Mouse (Mus musculus): ENCODE results near the gene Cep83.
"Not testable (repeated sequence)": the region's sequence is repeated elsewhere in the genome, so short reads cannot be mapped to it uniquely, and the experiment has no call there.

Cep83 gene

DNA sequence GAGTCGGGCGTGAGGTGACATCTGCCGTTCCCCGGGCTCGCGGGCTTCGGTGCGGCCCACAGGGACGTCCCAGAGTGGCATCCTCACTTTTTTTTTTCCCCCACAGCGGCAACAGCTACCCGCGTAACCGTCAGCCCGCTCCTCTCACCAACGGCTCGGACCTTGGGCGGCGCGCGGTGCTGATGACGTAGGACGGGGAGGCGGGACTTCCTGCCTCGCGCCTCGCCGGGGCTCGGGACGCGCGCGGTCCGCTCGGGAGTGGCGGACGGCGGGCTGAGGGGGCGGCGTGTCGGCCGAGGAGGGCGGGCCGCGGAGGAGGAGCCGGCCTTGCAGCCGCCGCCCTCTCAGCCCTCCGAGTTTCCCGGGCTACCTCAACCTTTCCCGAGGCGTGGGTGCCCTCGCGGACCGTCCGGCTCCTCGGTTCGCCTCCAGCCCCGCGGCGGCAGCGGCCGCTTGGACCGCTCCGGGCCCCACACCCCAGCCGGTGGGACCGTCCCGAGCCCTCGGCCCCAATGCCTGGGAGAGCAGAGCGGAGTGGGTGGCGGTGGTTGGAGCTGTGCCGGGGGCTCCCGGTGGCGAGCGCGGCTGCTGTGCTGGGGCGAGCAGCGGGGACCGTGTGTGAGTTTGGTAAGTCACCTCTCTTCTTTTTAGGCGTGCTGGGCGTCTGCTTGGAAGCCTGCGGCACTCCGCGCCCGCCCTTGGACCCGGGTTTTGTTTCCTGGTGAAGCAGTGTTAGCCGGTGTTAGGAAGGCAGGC, at the start of gene Cep83:
TSS of gene Cep83 (plus strand) at position 235 of the 756 bp plus-strand sequence.
- peak; percentile 96 for DNase-seq

DNA sequence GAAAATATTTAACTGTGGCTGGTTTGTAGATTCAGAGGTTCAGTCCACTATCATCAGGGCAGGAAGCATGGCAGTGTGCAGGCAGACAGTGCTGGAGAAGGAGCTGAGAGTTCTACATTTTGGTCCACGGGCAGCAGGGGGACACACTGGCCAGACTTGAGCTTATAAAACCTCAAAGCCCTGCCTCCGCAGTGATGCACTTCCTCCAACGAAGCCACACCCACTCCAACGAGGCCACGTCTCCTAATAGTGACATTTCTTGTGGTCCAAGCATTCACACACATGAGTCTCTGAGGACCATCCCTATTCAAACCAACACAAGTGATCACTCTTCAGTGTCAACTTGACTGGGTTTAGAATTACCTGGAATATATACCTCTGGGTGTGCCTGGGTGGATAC, 49.2 kb upstream of the Cep83 start:
- peak in 1 of 2 experiments; percentile 19 for DNase-seq

DNA sequence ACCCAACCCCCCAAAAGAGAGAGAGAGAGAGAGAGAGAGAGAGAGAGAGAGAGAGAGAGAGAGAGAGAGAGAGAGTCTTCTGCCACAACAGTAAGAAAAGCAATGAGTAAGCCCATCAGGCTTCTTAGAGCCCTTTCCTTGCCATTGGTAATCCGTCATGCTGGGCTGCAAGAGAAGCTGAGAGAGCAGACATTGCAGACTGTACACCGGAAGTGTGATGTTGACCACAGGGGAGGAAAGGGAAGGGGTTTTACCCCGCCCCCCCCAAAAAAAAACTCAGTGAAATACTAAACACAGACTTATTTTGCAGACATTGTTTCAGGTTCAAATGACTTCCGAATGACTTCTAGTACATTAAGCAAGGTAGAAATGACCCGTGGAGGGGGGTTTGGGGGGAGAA, 48.4 kb upstream of the Cep83 start:
- no peak for DNase-seq

DNA sequence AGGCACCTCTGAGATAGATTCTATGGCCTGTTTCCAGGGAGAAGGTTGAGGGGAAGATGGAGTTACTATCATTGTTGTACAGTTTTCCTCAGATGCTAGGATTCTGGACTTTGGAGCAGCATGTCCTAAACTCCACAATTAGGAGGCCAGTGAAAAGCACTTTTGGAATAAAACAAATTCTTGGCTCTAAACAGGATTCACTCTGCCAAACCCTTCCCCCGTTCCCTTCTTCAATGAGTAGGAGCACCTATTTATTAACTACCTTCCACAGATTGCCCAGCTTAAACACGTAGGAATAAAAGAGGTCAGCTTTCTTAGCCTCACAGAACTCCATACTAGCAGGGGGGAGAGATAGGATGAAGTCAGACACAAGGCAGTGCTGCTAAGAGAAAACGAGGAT, 24.4 kb upstream of the Cep83 start:
- DNase-seq = no peak

DNA sequence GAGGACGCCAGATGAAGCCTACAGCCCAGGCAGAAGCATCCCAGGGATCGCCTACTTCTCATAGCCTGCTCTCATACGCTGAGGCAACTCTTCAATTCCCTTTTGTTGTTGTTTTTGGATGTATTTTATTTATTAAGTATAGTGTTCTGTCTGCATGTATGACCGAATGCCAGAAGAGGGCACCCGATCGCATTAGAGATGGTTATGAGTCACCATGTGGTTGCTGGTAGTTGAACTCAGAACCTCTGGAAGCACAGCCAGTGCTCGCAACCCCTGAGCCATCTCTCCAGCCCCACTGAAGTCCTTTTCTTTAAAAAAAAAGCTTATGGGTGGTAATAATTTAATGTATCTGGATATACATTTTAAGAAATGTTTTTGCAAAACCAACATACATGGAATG, 24.0 kb upstream of the Cep83 start:
- no peak for DNase-seq

DNA sequence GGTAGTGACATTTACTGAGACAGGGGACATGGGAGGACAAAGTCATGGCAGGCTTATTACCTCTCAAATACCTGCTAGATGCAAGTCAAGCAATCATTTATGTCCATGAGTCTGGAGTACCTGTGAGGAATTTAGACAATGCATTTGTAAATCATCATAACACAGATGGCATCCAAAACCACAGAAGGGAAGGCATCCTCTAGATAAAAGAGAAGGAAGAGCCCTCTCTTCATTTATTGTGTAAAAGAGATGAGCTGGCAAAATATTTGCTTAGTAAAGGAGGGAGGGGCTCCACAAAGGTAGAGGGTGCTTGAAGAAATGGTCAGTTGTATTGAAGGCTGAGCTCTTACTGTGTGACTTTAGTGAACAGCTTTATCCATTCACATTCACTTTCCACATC, 20.3 kb upstream of the Cep83 start:
- no peak for DNase-seq

DNA sequence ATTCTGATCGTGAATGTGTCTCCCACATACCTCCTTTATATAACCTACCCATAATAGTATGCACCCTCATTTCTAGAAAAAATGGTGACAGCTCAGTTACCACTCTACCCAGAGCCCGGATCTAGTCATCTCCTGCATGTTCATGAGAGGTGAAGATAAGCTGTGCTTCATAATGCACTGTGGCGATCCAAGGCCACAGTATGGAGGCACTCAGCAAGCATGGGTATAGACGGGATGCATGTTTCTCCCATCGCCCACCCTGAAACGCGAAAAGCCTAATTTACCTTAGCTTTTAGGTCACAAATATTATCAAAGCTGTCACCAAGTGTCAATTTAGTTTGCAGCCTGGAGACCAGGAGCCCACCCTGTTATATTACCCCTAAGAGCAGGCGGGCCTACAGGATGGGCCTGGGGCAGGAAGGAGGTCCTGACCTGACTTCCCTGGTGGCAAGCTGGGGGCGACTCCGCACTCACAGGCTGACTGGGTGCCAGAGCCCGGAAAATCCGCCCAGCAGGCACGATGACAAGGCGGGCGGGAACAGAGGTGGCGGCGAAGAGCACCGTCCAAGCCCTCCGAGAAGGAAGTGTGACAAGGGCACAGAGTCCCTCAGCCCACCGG, 544 bp upstream of the Cep83 start:
- no peak for DNase-seq

DNA sequence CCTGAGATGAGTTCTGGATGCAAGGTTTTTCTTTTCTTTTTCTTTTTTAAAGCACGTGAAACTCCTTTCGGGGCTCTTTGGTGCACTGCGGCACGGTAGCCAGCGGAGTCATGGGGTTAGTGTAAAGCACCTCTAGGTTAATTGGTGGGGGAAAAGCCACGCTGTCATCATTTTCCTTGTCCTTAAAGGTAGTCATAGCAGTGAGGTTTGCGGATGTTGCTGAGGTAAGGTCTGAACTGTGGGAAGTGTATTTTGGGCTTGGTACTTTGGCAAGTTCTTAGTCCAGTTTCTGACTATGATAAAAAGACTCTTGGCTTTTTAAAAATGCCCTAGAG, 689 bp downstream of the Cep83 start:
- no peak for DNase-seq

DNA sequence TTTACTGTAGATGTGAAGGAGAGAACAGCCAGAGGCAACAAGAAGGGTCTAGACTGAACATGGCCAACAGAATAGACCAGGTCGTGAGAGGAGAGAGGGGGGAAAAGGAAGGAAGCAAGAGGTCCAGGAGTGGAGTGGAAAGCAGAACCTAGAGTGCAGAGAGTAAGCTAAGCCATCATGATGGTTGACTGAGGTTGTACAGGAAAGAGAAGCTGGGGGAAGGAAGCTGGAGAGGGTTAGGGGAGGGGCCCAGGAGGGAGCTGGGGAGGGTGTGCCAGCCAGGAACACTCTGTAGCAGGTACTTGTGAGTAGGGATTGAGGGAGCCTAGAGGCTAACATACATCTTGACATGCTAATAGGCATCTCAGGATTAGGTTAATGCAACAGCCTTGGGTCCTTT, 1.9 kb downstream of the Cep83 start:
- DNase-seq = peak in 1 of 2 experiments; percentile 8

DNA sequence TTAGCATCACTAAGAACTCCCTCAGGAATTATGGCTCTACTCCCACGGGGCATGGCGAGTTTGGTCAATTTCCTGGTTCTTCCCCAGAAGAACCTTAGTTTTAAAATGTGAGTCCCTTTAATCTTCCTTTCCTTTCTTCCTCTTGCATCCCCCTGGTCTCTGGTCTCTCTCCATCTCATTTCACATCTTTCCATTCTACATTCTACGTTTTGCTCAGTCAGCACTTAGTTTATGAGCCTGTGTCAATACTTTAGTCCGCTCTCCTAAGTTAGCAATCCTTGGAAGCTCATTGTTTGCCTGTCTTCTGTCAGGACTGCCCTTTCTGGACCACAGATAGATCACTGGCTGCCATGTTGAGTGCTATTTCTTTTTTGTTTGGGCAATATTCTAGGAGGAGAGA, 3.7 kb downstream of the Cep83 start:
- no peak for DNase-seq

DNA sequence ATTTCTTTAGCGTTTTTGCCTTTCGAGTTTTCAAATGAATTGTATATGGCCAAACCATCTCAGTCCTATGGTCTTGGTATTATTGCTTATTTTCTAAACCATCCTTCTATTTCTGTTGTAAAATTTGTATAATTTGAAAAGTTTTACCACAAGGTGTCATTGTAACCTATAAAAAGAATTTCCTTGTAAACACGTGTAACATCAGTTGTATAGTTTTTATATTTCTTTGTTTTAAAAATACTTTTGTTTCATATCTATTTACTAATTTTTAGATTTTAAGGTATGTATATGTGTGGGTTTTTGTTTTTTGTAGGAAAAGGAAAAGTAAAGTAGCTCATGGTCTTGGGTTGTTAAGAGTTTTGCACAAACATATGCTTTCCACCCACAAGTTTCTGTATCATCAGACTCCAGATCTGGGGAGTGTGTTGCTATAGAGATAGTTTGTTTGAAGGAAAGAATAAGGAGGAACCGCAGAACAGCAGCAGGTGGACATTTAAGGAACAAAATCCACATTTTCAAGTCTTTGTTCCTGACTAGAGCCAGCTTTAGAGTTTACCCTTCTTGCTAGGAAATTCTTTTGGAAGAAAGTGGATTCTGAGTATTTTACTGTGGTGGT, 17.3 kb downstream of the Cep83 start:
- no peak for DNase-seq

DNA sequence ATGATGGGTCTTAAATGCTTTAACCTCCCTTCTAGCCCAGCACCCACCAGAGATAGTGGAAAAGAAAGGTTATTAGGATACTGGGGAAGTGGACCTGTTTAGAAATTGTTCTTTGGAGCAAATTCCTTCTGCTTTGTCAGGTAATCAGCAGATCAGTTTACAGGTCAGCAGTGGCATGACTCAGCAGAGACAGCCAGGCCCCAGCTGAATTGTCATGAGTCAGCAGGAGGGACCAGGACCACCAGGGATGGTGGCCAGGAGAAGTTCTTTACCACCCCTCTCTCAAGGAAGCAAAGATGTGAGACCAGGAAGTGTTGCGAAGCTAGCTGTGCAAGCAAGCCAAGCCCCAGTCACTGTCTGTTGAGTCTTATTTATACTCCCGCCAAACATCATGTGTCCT, 18.2 kb downstream of the Cep83 start:
- DNase-seq = no peak

DNA sequence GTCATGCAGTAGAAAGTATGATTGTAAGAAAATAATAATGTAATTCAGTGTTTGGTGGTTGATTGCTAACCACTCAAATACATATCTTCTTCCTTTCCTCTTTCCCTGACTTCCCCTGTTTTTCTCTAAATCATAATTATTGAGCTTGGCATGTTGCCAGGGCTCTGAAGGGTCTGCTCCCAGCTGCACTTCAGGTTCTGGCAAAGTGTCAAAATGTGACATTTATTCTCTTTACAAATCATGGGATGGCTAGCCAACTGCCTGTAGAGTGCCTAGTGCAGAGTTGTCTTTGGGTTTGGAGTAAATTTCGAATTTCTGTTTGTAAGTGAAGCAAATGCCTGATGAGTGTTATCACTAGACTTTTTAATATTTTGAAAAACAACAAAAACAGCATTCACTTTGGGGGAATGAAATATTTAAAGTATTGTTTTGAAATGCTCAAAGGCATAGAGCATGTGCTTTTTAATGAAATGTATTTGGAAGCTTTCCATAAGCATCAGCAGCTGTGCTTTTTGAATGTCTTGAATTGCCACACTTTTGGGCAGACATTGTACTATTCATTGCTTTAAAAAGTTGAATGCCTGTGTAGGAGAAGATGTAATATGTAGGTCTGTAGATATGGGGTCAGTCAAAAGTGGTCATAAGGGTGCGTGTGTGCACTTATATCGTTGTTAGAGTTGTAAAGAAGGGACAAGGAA, 21.3 kb downstream of the Cep83 start:
- peak in 1 of 2 experiments; percentile 12 for DNase-seq

DNA sequence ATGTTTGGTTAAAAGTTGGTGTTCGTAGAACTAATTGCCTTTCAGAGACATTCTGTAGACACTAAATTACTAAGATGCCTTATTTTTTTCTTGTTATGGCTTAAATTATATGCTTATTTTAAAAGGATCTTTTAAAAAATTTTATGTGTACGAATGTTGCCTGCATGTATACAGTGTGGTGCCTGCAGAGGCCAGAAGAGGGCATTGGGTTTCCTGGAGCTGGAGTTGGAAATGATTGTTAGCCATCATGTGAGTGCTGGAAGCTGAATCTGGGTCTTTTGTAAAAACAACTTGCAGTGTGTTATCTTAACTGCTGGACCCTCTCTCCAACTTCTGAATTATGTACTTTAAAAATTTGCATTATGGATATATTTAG, 21.9 kb downstream of the Cep83 start:
- DNase-seq = no peak

DNA sequence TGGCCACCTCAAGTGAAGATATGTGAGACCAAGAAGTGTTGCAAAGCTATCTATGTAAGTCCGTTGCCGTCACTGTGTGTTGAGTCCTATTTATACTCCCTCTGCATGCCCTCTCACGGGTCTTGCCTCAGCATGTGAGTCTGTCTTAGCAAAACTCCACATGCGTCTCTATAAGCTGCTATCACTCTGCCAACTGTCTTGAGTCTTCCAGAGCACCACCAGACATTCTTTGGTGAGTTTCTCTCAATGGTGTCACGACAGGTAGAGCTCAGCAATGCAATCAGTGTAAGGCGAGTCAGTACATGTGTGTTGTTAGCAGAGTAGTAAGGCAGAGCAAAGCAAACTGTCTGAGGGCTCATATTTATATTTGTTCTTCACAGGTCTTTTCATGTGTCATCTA, 31.8 kb downstream of the Cep83 start:
- DNase-seq = no peak

DNA sequence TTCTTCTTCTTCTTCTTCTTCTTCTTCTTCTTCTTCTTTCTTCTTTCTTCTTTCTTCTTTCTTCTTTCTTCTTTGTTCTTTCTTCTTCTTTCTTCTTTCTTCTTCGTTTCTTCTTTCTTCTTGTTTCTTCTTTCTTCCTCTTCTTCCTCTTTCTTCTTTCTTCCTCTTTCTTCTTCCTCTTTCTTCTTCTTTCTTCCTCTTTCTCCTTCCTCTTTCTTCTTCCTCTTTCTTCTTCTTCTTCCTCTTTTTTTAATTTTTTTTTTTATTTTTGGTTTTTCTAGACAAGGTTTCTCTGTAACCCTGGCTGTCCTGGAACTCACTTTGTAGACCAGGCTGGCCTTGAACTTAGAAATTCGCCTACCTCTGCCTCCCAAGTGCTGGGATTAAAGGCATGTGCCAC, 39.6 kb downstream of the Cep83 start:
- DNase-seq = not testable (repeated sequence)

DNA sequence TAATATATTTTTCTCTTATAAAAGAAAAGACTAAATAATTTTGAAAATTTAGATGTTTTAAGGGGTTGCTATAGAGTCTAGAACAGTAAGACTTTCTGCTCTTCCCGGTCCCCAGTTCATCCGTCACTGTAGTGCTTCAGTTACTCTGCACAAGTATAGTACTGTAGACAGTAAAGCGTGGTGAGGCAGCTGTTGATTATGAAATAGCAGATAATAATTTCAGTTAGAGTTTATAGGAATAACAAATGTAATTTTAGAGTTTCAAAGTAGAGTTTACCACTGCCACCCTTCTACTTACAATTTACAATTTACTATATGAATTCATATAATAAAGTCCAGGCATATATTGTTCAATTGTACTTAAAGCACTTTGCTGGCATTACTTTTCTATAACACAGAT, 42.0 kb downstream of the Cep83 start:
- no peak for DNase-seq

DNA sequence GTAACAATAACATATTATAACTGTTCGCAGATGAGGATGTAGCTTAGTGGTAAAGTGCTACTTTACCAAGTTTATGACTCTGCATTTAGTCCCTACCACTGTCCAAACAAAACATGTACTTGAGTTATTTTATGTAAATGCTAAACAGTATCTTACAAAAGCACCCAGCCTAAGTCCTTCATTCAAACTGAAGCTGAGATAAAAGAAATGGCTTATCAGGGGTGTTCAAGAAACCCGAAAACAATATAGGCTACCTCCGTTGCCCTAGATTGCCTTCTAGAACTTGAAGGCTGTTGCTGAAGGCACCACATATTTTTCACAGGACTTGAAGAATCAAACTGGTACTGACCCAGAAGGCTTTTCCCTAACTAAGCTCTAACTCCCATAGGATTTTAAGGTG, 46.4 kb downstream of the Cep83 start:
- no peak for DNase-seq

DNA sequence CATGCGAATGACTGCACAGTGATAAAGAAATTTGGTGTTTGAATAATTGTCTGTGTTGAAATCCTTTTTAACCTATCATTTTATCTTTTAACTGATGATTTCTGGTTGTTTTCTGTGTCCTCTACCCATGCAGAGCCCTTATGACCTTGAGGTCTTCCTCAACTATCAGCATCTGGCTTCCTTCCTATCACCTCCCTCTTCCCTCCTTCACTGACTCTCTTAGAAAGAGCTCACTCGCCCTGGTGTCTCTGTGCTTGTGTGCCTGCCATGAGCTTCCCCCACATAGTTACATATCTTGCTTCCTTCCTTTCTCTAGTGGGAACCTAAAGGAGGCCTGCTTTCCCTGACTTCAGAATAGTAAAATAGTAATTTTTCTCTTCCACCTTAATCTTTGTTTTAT, 51.8 kb downstream of the Cep83 start:
- no peak for DNase-seq

DNA sequence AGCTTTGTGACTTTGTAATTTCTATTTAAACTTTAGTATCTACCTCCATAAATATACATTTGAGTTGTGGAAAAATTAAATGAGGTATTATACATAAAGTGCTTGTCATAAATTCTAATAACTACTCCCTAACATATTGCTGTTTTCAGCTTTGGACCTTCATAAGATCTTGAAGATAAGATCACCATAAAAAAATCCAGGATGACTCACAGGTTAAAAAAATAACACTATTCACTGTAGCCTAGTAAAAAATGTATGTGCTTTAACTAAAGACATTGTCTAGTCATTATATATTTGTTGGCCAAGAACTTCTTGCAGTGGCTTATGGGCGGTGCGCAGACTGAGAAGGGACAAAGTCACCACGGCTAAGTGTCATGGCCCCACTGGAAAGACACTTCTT, 53.0 kb downstream of the Cep83 start:
- DNase-seq = no peak

DNA sequence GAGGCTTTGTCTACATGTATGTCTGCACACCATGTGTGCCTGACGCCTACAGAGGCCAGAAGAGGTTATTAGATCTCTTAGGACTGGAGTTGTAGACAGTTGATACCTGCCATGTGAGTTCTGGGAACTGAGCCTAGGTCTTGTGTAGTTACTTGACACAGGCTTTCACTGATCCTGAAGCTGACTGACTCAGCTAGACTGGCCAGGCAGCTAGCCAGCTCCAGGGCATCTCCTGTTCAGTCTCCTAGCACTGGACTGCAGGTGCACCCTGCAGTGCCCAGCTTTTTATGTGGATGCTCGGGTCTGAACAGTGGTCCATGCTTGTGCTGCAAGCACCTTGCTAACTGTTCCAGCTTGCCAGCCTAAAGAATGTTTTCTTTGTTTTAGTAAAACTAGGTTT, 58.6 kb downstream of the Cep83 start:
- DNase-seq = no peak

DNA sequence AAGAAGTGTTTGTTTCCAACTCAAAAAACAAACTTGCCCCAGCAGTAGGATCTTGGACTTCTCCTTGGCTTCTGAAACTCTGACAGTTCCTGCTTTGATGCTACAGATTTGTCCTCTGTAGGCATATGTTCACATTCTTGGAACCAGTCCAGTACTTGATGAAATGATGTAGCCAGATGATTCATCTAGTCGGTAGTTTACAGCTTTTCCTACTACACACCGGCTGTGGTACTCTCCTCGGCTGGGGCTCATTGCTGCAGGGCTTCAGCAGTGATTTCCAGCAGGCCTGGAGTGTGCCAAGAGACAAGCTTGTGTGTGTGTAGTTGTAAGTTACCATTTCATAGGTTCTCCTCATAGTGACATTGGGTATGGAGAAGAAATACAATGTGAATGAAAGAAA, 83.0 kb downstream of the Cep83 start:
- DNase-seq = no peak

DNA sequence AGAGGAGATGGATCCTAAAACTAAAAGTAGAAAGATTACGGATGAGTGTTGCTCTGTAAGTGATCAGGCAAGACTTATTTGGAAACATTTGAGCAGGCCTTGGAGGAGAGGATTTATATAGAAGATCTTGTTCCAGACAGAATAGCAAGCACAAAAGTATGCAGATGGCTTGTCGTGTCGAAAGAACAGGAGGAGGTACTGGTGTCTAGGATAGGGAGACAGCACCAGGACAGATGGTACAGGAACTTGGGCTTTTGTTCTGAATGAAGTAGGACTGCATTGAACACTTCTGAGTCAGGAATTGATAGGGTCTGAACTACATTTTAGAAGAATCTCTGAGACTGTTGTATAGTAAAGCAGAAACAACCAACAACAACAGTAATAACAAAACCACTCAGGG, 89.1 kb downstream of the Cep83 start:
- no peak for DNase-seq

DNA sequence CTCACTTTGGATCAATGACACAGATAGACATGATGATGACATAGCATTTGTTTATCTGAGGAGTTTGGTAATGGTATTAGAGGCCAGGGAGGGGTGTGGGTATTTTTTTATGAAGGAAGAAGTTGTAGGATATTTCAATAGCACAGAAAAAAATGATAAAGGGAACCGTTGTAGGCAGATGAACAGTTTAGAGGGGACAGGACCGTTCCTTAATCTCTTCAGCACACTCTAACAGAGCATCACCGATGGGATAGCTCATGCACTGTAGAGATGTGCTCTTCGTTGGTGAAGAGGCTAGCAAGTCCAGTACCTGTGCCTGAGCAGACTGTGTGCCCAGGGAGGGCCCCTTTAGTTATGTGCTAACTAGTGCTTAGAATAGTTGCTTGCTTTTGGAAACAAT, 90.9 kb downstream of the Cep83 start:
- no peak for DNase-seq
